Comparison of ENCODE assay signal across 9 mouse cellular contexts in genomic region chr15:84556674-84557073, GRCm38 (mm10). TPM values are rescaled to one million over a fixed set of nuclear protein-coding genes. Genes with fewer than 3 reads are reported as not detected.
DNase-seq lines count a peak whose midpoint lies in the region; ATAC-seq and TF ChIP-seq lines count a peak whose summit lies in the region.
"Had no signal": no experiment of that assay in that cellular context is flagged by ENCODE, and none has a peak within 500 bp of the region (broad histone marks: within the 10 kb centered on the region; RNA-seq: fewer than 3 reads in every experiment).

No protein-coding gene starts in this region.

- no peak overlapping the region for H3K4me3 ChIP-seq in kidney, postnatal 0 days (replicated peaks; ENCODE audit: low read depth, low read length)
- peak overlapping the region; percentile 57 for H3K4me3 ChIP-seq in forebrain, embryonic 16.5 days (replicated peaks; ENCODE audit: low read length)
- peak overlapping the region; percentile 72 for H3K4me3 ChIP-seq in midbrain, embryonic 12.5 days

- ATAC-seq in kidney, postnatal 0 days (replicated peaks; ENCODE audit: low FRiP score, low read depth): no peak
- ATAC-seq in forebrain, embryonic 16.5 days: 0 out of 2 replicates have a peak, but pooled peaks have one; percentile 5
- ATAC-seq in midbrain, embryonic 12.5 days (ENCODE audit: low FRiP score, low read depth): no peak

- H3K9me3 ChIP-seq in kidney, postnatal 0 days (replicated peaks; ENCODE audit: low read length): no peaks in the 10 kb centered on the region
- H3K9me3 ChIP-seq in forebrain, embryonic 16.5 days (ENCODE audit: control insufficient read depth, low read length): peaks cover 6% of the 10 kb centered on the region; the same call in 1 of the 2 replicates
- H3K9me3 ChIP-seq in midbrain, embryonic 12.5 days: peaks cover 3% of the 10 kb centered on the region; the same call in 1 of the 2 replicates

- H3K27ac ChIP-seq in kidney, postnatal 0 days: no peak overlapping the region
- H3K27ac ChIP-seq in forebrain, embryonic 16.5 days (ENCODE audit: low read length): no peak overlapping the region
- 0 out of 2 replicates have a peak overlapping the region, but pooled peaks have one; percentile 95 for H3K27ac ChIP-seq in midbrain, embryonic 12.5 days (replicated peaks)

- peak overlapping the region; percentile 72; the same call in 1 of the 2 replicates for H3K9ac ChIP-seq in kidney, postnatal 0 days (ENCODE audit: low read depth, low read length)
- H3K9ac ChIP-seq in forebrain, embryonic 16.5 days (replicated peaks; ENCODE audit: low read depth, low read length): 0 out of 2 replicates have a peak overlapping the region, but pooled peaks have one; percentile 74
- H3K9ac ChIP-seq in midbrain, embryonic 12.5 days (replicated peaks): no peak overlapping the region

- 96% methylated on average over 17 of the region's 17 CpGs for WGBS in kidney, postnatal 0 days
- WGBS in forebrain, embryonic 16.5 days: over 99% methylated on average over 17 of the region's 17 CpGs
- WGBS in midbrain, embryonic 12.5 days: 98% methylated on average over 17 of the region's 17 CpGs

- no peaks in the 10 kb centered on the region for H3K36me3 ChIP-seq in kidney, postnatal 0 days (ENCODE audit: insufficient read depth, low read length)
- H3K36me3 ChIP-seq in forebrain, embryonic 16.5 days (ENCODE audit: control insufficient read depth, insufficient read depth): peaks cover 18% of the 10 kb centered on the region
- peaks cover 39% of the 10 kb centered on the region for H3K36me3 ChIP-seq in midbrain, embryonic 12.5 days

- H3K4me2 ChIP-seq in kidney, postnatal 0 days (ENCODE audit: low read length): peak overlapping the region; percentile 71
- peak overlapping the region; percentile 77 for H3K4me2 ChIP-seq in forebrain, embryonic 16.5 days (ENCODE audit: low read length)
- peak overlapping the region; percentile 83 for H3K4me2 ChIP-seq in midbrain, embryonic 12.5 days (replicated peaks)

- no peaks in the 10 kb centered on the region for H3K27me3 ChIP-seq in kidney, postnatal 0 days (ENCODE audit: insufficient read depth, low read length)
- no peaks in the 10 kb centered on the region for H3K27me3 ChIP-seq in forebrain, embryonic 16.5 days (replicated peaks; ENCODE audit: control insufficient read depth, insufficient read depth, low read length)
- peaks cover 16% of the 10 kb centered on the region for H3K27me3 ChIP-seq in midbrain, embryonic 12.5 days

- DNase-seq in kidney, postnatal 0 days (ENCODE audit: low spot score): no peak
- DNase-seq in kidney, adult 11 months: no peak
- DNase-seq in cerebellum, postnatal 10 days: peak; percentile 37 to 46
- no peak for DNase-seq in left cerebral cortex, adult 11 months (ENCODE audit: low spot score)
- no peak for DNase-seq in urinary bladder, adult 2 months (ENCODE audit: low spot score)
- DNase-seq in right cerebral cortex, postnatal 36 days (ENCODE audit: low spot score in 2 of 2): no peak

- H3K4me1 ChIP-seq in kidney, postnatal 0 days (replicated peaks; ENCODE audit: insufficient read depth, low read length): no peaks in the 10 kb centered on the region; the same call in 1 of the 2 replicates
- peaks cover 42% of the 10 kb centered on the region for H3K4me1 ChIP-seq in forebrain, embryonic 16.5 days (replicated peaks; ENCODE audit: control insufficient read depth, insufficient read depth, low read length)
- peaks cover 35% of the 10 kb centered on the region for H3K4me1 ChIP-seq in midbrain, embryonic 12.5 days

- TF ChIP-seq CTCF in kidney, postnatal 0 days (IDR thresholded peaks at IDR 0.05; ENCODE audit: low read depth): no peak

RNA-seq across cellular contexts. Expression of gene Rtl6, which starts 0.9 kb away (rescaled TPM):
- 11.2 and 11.6 TPM in 2 replicates for polyA plus RNA-seq in kidney, postnatal 0 days (2015; fragmentation: Nextera tagmentation; extraction: Ambion mirVana)
- 72.1 and 74.8 TPM in 2 replicates for polyA plus RNA-seq in forebrain, embryonic 16.5 days (2015; fragmentation: Nextera tagmentation; extraction: Ambion mirVana)
- polyA plus RNA-seq in midbrain, embryonic 12.5 days (2016; fragmentation: Nextera tagmentation; extraction: Ambion mirVana): 51.7 and 52.4 TPM in 2 replicates
- 7.4 and 11.5 TPM in 2 replicates for polyA plus RNA-seq in urinary bladder, adult 2 months (2012; rRNA removed)
- polyA plus RNA-seq: erythroblast, embryonic 14.5 days had no signal

Comparison
In these comparisons a context has a peak if more than half of its experiments do, and no peak if none do; other contexts are left out.
1. DNase-seq: peak in cerebellum, postnatal 10 days (2 of 2); none in kidney, postnatal 0 days (single experiment), kidney, adult 11 months (single experiment), left cerebral cortex, adult 11 months (single experiment), urinary bladder, adult 2 months (single experiment) and right cerebral cortex, postnatal 36 days (0 of 2).
2. Peak in every context shown above with its lines, with median percentiles within 50 percentile points of each other: H3K4me2 ChIP-seq.